10 mouse cellular contexts compared by ENCODE assay signal in the genomic region with DNA sequence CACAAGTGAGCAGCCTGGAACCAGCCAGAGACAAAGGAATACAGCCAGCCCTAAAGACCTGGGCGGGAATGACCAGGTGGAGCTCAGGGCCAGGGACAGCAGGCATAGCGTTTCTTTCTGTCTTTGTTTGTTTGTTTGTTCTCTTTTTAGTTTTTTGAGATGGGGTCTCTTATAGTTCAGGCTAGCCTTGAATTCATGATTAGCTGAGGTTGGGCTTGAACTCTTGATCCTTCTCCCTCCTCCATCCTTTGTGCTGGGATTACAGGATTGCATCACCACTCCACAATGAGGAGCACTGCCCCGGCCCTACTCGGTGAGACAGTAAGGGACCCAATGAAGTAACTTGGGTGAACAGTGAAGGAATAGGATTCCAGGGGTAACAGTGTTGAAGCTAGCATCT. TPM values are rescaled to one million over a fixed set of nuclear protein-coding genes. Genes with fewer than 3 reads are reported as not detected.
DNase-seq lines count a peak whose midpoint lies in the region; ATAC-seq lines count a peak whose summit lies in the region.
"Had no signal": no experiment of that assay in that cellular context is flagged by ENCODE, and none has a peak within 500 bp of the region (broad histone marks: within the 10 kb centered on the region; RNA-seq: fewer than 3 reads in every experiment).

No protein-coding gene starts in this region.

- peaks cover 46% of the 10 kb centered on the region for H3K27me3 ChIP-seq in kidney, embryonic 15.5 days
- peaks cover 53% of the 10 kb centered on the region for H3K27me3 ChIP-seq in embryonic facial prominence, embryonic 12.5 days
- H3K27me3 ChIP-seq in hindbrain, embryonic 14.5 days (ENCODE audit: control insufficient read depth, insufficient read depth, low read length), result peaks cover 15% of the 10 kb centered on the region
- H3K27me3 ChIP-seq in neural tube, embryonic 12.5 days (replicated peaks), result peaks cover 35% of the 10 kb centered on the region

- WGBS in kidney, embryonic 15.5 days, result 48% methylated on average over 4 of the region's 4 CpGs
- 44% methylated on average over 4 of the region's 4 CpGs for whole genome bisulfite sequencing in embryonic facial prominence, embryonic 12.5 days
- 19% methylated on average over 4 of the region's 4 CpGs for WGBS in hindbrain, embryonic 14.5 days
- WGBS in neural tube, embryonic 12.5 days, result 27% methylated on average over 4 of the region's 4 CpGs

- H3K9ac ChIP-seq in kidney, embryonic 15.5 days, result no peak overlapping the region
- 0 out of 2 replicates have a peak overlapping the region, but pooled peaks have one; percentile 11 for H3K9ac ChIP-seq in embryonic facial prominence, embryonic 12.5 days
- H3K9ac ChIP-seq in hindbrain, embryonic 14.5 days, result peak overlapping the region; percentile 38
- peak overlapping the region; percentile 52; the same call in 1 of the 2 replicates for H3K9ac ChIP-seq in neural tube, embryonic 12.5 days

- no peak for DNase-seq in kidney, postnatal 10 days
- DNase-seq in hindbrain, embryonic 14.5 days (ENCODE audit: low spot score), result no peak
- DNase-seq in thymus, postnatal 36 days, result no peak
- no peak for DNase-seq in gastrocnemius, postnatal 25 days
- no peak for DNase-seq in urinary bladder, adult 18-20 months (ENCODE audit: low spot score in 2 of 2)

- no peaks in the 10 kb centered on the region for H3K36me3 ChIP-seq in kidney, embryonic 15.5 days
- H3K36me3 ChIP-seq in embryonic facial prominence, embryonic 12.5 days, result no peaks in the 10 kb centered on the region
- no peaks in the 10 kb centered on the region for H3K36me3 ChIP-seq in hindbrain, embryonic 14.5 days (replicated peaks; ENCODE audit: control insufficient read depth, insufficient read depth)
- no peaks in the 10 kb centered on the region for H3K36me3 ChIP-seq in neural tube, embryonic 12.5 days

- H3K27ac ChIP-seq in kidney, embryonic 15.5 days, result peak overlapping the region; percentile 54; the same call in 1 of the 2 replicates
- H3K27ac ChIP-seq in embryonic facial prominence, embryonic 12.5 days, result peak overlapping the region; percentile 32
- peak overlapping the region; percentile 93 for H3K27ac ChIP-seq in hindbrain, embryonic 14.5 days
- H3K27ac ChIP-seq in neural tube, embryonic 12.5 days, result peak overlapping the region; percentile 83

- ATAC-seq in kidney, embryonic 15.5 days (replicated peaks; ENCODE audit: low FRiP score), result no peak
- ATAC-seq in embryonic facial prominence, embryonic 12.5 days (ENCODE audit: insufficient number of reproducible peaks, insufficient read depth, low FRiP score, low TSS enrichment), result no peak
- ATAC-seq in hindbrain, embryonic 14.5 days (ENCODE audit: low FRiP score), result peak; percentile 12
- ATAC-seq in neural tube, embryonic 12.5 days (ENCODE audit: low FRiP score, low read depth), result peak; percentile 27
- ATAC-seq: CD4-positive, CD25-positive, alpha-beta regulatory T cell, adult 4 months had no signal

- H3K4me1 ChIP-seq in kidney, embryonic 15.5 days, result peaks cover 56% of the 10 kb centered on the region
- H3K4me1 ChIP-seq in embryonic facial prominence, embryonic 12.5 days, result peaks cover 30% of the 10 kb centered on the region
- peaks cover 43% of the 10 kb centered on the region for H3K4me1 ChIP-seq in hindbrain, embryonic 14.5 days (replicated peaks; ENCODE audit: control insufficient read depth, insufficient read depth, low read length)
- peaks cover 68% of the 10 kb centered on the region for H3K4me1 ChIP-seq in neural tube, embryonic 12.5 days

- no peak overlapping the region for H3K4me3 ChIP-seq in kidney, embryonic 15.5 days (replicated peaks)
- peak overlapping the region; percentile 32; the same call in 1 of the 2 replicates for H3K4me3 ChIP-seq in embryonic facial prominence, embryonic 12.5 days
- H3K4me3 ChIP-seq in hindbrain, embryonic 14.5 days (replicated peaks; ENCODE audit: low read length), result peak overlapping the region; percentile 27; the same call in 1 of the 2 replicates
- H3K4me3 ChIP-seq in neural tube, embryonic 12.5 days, result peak overlapping the region; percentile 21
- H3K4me3 ChIP-seq: erythroblast, embryonic 14.5 days had no signal

- peak overlapping the region; percentile 65 for H3K4me2 ChIP-seq in kidney, embryonic 15.5 days
- peak overlapping the region; percentile 52 for H3K4me2 ChIP-seq in embryonic facial prominence, embryonic 12.5 days (replicated peaks)
- peak overlapping the region; percentile 67 for H3K4me2 ChIP-seq in hindbrain, embryonic 14.5 days (replicated peaks)
- peak overlapping the region; percentile 95 for H3K4me2 ChIP-seq in neural tube, embryonic 12.5 days (replicated peaks)

- H3K9me3 ChIP-seq in kidney, embryonic 15.5 days (replicated peaks), result no peaks in the 10 kb centered on the region
- H3K9me3 ChIP-seq in embryonic facial prominence, embryonic 12.5 days, result no peaks in the 10 kb centered on the region
- no peaks in the 10 kb centered on the region for H3K9me3 ChIP-seq in hindbrain, embryonic 14.5 days (ENCODE audit: control insufficient read depth, low read length)
- H3K9me3 ChIP-seq in neural tube, embryonic 12.5 days, result no peaks in the 10 kb centered on the region

RNA-seq across cellular contexts. Expression of gene Btbd17, which starts 1.1 kb away (rescaled TPM):
- polyA plus RNA-seq in kidney, embryonic 15.5 days (2015; fragmentation: Nextera tagmentation; extraction: Ambion mirVana), result 1.0 and 1.5 TPM in 2 replicates
- polyA plus RNA-seq in embryonic facial prominence, embryonic 12.5 days (2016; fragmentation: Nextera tagmentation; extraction: Ambion mirVana), result 7.6 and 8.7 TPM in 2 replicates
- polyA plus RNA-seq in hindbrain, embryonic 14.5 days (2014; fragmentation: Nextera tagmentation; extraction: Ambion mirVana), result 20.0 and 22.1 TPM in 2 replicates
- polyA plus RNA-seq in neural tube, embryonic 12.5 days (2016; fragmentation: Nextera tagmentation; extraction: Ambion mirVana), result 48.5 and 51.2 TPM in 2 replicates
- not detected for total RNA-seq in gastrocnemius, postnatal 25 days (2021)
- polyA plus RNA-seq: CD4-positive, CD25-positive, alpha-beta regulatory T cell, adult 4 months; erythroblast, embryonic 14.5 days had no signal

RNA-seq across cellular contexts. Expression of gene Gpr142, which starts 4.0 kb away (rescaled TPM):
- 0.14 TPM in 1 of 2 replicates, not detected in the other for polyA plus RNA-seq in kidney, embryonic 15.5 days (2015; fragmentation: Nextera tagmentation; extraction: Ambion mirVana)
- not detected in 2 replicates for polyA plus RNA-seq in embryonic facial prominence, embryonic 12.5 days (2016; fragmentation: Nextera tagmentation; extraction: Ambion mirVana)
- polyA plus RNA-seq in hindbrain, embryonic 14.5 days (2014; fragmentation: Nextera tagmentation; extraction: Ambion mirVana), result not detected in 2 replicates
- polyA plus RNA-seq in neural tube, embryonic 12.5 days (2016; fragmentation: Nextera tagmentation; extraction: Ambion mirVana), result not detected in 2 replicates
- total RNA-seq in gastrocnemius, postnatal 25 days (2021), result not detected
- polyA plus RNA-seq: CD4-positive, CD25-positive, alpha-beta regulatory T cell, adult 4 months; erythroblast, embryonic 14.5 days had no signal

RNA-seq across cellular contexts. Expression of gene Kif19a, which starts 29.5 kb away (rescaled TPM):
- 0.09 TPM in 2 replicates for polyA plus RNA-seq in kidney, embryonic 15.5 days (2015; fragmentation: Nextera tagmentation; extraction: Ambion mirVana)
- 2.1 and 2.4 TPM in 2 replicates for polyA plus RNA-seq in embryonic facial prominence, embryonic 12.5 days (2016; fragmentation: Nextera tagmentation; extraction: Ambion mirVana)
- polyA plus RNA-seq in hindbrain, embryonic 14.5 days (2014; fragmentation: Nextera tagmentation; extraction: Ambion mirVana), result 0.99 and 1.4 TPM in 2 replicates
- 2.0 and 3.1 TPM in 2 replicates for polyA plus RNA-seq in neural tube, embryonic 12.5 days (2016; fragmentation: Nextera tagmentation; extraction: Ambion mirVana)
- total RNA-seq in gastrocnemius, postnatal 25 days (2021), result 1 to 10 TPM; 1.3 to 2.0 TPM
- polyA plus RNA-seq: CD4-positive, CD25-positive, alpha-beta regulatory T cell, adult 4 months; erythroblast, embryonic 14.5 days had no signal

RNA-seq across cellular contexts. Expression of gene Gprc5c, which starts 56.3 kb away (rescaled TPM):
- polyA plus RNA-seq in kidney, embryonic 15.5 days (2015; fragmentation: Nextera tagmentation; extraction: Ambion mirVana), result 119 TPM in 2 replicates
- polyA plus RNA-seq in embryonic facial prominence, embryonic 12.5 days (2016; fragmentation: Nextera tagmentation; extraction: Ambion mirVana), result 55.7 and 56.3 TPM in 2 replicates
- 8.5 and 9.9 TPM in 2 replicates for polyA plus RNA-seq in hindbrain, embryonic 14.5 days (2014; fragmentation: Nextera tagmentation; extraction: Ambion mirVana)
- 21.6 and 23.9 TPM in 2 replicates for polyA plus RNA-seq in neural tube, embryonic 12.5 days (2016; fragmentation: Nextera tagmentation; extraction: Ambion mirVana)
- total RNA-seq in gastrocnemius, postnatal 25 days (2021), result 10 to 100 TPM; 31.2 to 47.0 TPM
- polyA plus RNA-seq: CD4-positive, CD25-positive, alpha-beta regulatory T cell, adult 4 months had no signal

Comparison
In these comparisons a context has a peak if more than half of its experiments do, and no peak if none do; other contexts are left out.
1. ATAC-seq: peak in hindbrain, embryonic 14.5 days (single experiment) and neural tube, embryonic 12.5 days (single experiment); none in kidney, embryonic 15.5 days (single experiment) and embryonic facial prominence, embryonic 12.5 days (single experiment).
2. H3K27ac ChIP-seq: peak in every context shown above with its lines; median percentile 93 in hindbrain, embryonic 14.5 days; 83 in neural tube, embryonic 12.5 days; 54 in kidney, embryonic 15.5 days; 32 in embryonic facial prominence, embryonic 12.5 days.
3. Peak in every context shown above with its lines, with median percentiles within 50 percentile points of each other: H3K4me2 ChIP-seq.